Mouse (Mus musculus) layer of hippocampus, adult 18-20 months (tissue): Measurements from ENCODE around the gene Zcchc2. TPM values are rescaled to one million over a fixed set of nuclear protein-coding genes. Genes with fewer than 3 reads are reported as not detected.

Source experiments
- DNase-seq, 2 experiments: peaks; one replicate each; pipeline ENCODE4 v3.0.0; 2022; ENCODE audit warnings: low spot score in 2 of 2
- total RNA-seq, 2 experiments: library from RNA; stranded (reverse); gene quantifications; 2 replicates each; pipeline ENCODE4 v1.2.3; 2021

The Zcchc2 gene
- total RNA-seq, 2 experiments from 2014 or later, result 19.7 to 22.6 TPM

DNA sequence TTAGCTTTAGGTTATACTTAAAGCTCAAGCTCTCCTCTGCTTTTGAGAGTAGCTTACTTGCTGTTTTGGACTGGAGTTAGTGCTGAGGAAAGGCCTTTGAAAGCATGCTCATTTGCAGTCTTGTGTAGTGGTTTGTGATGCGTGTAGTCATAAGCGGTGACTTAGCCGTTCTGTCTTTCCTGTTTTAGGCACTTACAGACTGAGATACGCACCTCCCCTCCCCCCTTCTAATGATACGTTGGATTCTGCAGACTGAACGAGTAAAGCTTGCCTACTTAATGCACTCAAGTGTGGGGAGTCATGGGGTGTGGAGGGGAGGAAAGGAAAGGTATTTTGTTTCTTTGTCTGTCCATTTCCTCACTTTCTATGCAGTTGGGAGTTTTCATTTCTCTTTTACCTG lies 41.7 kb downstream of the Zcchc2 start:
- DNase-seq, result no peak

DNA sequence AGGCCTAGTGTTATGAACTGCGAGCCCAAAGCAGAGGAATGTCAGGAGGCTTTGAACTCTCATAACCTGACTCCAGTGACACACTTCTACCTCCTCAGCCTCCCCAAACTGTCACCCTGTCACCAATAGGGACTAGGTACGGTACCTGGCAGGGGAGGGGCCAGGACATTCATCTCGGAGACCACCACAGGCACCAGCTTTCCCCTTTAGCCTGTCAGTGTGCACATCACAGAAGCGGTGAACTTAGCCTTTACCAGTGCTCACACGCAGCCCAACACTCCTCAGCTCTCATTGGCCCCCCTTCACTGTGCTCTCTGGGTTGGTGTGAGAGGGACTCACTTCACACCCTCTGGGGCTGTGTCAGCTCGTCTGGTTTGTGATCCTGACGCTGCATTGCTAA lies 44.6 kb downstream of the Zcchc2 start:
- DNase-seq, result no peak

DNA sequence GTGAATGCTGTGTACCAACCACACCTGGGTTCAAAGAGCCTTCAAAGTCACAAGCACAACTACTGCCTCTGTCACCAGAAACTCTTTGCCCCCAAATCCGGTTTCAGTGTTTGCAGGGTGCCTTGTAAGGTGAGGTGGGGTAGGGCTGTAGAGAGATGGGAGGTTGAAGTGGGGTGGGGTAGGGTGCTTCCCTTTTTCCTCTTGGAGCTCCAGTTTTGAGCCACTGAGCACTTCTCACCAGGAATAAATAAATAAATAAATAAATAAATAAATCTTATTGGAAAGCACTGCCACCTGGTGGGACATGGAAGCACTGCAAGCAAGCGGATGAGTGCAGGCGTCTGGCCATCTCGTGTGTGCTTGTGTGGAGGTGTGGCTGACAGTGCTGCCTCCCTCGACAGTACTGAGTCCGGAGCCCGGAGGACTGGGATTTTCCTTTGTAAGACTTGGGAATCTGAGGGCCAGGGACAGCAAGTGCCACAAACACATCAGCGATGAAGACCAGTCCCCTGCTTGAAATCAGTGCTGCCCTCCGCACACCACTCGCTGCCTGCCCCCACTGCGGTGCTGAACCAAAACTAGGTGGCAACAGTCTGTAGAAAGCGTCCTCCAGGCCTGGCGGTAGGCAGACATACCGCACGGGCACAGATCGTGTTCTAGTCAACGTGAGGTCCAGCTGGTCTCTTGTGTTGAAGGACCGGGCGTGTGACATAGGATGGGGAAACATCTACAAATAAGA lies 46.8 kb downstream of the Zcchc2 start:
- peak; percentile 66 to 86 for DNase-seq

DNA sequence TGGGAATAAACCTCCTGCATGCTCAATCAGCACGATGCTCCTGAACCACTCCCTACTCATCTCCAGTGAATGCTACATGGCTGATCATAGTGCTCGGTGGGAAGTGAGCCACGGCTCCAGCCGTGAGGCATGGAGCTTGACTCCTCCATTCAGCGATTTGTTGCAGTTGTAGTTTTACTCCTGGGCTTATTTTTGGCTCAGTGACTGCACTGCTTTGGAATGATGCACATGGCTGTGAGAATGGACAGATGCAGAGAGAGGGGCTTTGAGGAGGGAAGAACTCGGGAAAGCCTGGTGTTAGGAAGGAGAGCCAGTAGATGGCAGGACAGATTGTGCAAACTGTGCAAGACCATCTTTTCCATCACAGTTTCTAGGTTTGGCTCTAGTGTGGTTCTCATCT lies 49.1 kb downstream of the Zcchc2 start:
- DNase-seq, result peak in 1 of 2 experiments; percentile 29

DNA sequence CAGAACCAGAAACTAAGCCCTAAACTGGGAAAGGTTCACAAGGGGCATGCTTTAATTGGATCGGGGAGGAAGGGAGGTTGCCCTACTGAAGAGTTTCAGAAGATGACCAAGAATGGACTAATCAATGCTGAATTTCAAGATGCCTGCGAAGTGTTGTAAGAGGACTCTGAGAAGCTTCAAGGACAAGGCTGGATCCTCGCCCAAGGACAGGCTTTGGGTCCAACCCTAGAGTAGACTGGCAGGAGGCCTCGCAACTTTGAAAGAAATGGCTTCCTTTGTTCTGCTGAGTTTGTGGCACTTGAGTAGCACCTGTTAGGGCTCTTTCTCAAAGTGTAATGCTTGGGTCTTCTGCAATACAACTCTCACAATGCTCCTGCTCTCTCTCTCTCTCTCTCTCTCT lies 50.1 kb downstream of the Zcchc2 start:
- no peak for DNase-seq

DNA sequence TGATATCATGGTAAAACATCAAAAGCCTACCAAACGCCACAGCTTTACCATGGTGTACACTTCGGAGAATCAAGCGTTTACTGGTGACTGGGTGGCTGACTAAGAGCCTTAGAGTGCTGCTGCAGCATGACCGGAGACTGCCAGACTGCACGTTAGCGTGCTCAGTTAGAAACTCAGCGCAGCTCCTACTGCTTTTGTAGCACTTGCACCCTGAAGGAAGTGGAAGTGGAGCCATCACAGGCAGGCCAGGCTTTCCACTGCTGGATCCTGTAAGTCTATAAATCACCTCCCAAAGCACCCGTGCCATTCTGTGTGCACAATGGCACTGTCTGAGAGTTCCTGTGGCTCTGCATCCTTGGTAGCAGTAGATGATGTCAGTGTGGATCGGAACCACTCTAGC lies 52.0 kb downstream of the Zcchc2 start:
- no peak for DNase-seq

DNA sequence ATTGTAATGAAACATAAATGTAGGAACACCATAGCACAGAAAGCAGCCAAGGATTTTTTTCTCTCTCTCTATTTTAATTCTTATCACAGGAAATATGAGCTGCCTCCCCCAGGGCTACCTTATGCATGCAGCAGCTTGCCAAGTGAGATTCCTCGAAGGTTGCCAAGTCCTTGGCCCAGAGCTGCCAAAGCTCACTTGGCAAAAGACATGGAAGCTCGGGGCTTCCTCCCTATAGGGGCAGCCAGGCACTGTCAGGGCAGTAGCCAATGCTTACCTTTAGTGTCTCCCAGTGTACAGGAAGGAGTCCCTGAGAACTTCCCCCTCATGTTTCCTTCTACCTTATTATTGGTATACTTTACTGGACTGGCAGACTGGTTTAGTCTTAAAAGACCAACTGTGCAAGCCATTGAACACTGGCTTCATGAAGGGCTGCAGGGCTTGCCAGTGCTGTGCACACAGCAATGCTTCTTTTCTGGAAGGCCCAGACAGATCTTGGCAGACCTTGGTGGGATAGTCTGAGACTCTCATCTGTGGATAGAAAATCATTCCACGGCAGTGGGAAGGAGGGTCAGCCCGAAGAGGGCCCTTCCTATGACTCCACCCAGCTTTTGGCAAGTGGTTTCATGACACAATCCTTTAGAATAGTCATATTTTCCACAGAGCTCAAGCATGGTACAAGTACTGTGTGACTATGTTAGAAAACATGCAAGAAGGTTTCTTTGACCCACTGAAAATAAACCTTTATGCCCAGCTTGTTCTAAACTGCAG lies 53.0 kb downstream of the Zcchc2 start:
- no peak for DNase-seq

DNA sequence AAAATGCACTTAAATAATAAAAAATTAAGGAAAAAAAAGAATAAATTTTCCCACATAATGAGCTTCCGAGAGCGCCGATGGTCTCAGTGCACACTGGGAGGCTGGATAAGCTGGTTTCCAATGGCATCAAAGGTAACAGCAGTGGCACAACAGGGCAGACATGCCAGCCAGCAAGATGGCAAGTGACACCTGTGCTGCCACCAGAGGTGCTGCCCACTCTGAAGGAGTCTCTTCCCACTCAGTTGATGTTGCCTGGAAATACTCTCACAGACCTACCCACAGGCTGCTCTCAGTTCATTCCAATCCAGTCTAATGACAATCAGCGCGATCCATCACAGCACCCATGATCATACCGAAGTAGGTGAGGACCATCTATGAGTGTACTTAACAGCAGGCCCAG lies 58.8 kb downstream of the Zcchc2 start:
- DNase-seq, result no peak

DNA sequence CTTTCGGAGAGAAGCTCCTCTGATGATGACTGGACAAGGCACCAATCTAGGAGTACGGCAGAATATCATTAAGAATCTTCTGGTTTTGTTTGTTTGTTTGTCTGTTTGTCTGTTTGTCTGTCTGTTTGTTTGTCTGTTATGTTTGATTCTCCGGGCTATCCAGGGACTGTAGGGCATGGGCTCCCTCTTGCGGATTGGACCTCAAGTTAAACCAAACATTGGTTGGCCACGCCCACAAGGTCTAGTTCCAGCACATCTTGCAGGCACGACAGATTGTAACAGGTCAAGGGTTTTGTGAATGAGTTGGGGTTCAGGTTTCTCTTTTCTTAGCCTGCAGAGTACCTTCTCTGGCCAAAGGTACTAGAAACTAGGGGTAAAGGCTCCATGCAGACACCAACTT lies 64.8 kb downstream of the Zcchc2 start:
- DNase-seq, result no peak

DNA sequence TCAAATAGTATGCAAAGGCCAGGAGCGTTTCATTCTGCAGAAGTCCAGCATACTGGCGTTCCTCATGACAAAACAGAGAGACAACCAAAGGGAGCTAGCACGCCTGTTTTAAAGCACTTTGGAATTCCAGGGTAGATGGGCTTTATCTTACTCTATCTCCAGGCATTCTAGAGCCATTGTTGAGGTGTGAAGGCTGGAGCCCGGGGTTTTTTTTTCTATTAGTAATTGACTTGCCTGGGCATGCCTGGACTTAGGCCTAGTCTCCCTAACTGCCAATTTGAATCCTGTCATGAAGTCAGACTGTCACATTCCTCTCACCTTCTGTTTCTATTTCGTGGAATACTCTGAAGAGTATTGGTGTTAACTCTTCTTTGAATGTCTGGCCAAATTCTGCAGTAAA lies 68.1 kb downstream of the Zcchc2 start:
- DNase-seq, result no peak

DNA sequence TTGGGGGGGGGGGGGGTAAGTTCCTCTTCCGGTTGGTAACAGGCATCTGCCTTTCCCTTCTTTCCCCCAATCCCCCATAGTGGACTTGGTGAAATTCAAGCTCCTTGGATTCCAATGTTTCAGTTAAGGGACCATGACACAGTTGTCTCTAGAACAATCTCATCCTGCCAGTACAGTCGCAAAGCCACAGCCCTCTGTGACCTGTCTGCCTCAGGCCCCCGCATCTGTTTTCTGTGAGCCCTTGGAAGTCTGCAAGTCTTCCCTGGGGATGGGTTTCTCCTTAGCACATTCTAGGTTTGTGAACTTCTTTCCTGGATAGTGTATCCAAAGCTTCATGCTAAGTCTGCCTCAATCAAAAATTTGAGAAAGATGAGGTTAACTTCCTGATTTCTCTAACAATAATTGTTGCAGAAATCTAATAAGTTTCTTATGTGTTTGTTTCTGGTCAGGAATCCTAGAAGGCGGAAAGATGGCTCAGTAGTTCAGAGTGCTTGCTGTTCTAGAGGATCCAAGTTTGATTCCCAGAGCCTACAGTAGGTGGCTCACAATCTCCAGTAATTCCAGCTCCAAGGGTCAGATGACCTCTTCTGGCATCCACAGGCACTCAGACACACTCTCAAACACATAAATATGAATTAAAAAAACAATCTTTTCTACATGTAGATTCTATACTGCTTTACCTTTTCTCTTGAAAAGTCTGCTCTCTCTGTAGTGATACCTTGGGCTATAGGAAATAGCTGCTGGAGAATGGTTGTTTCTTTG lies 69.5 kb downstream of the Zcchc2 start:
- DNase-seq, result no peak

DNA sequence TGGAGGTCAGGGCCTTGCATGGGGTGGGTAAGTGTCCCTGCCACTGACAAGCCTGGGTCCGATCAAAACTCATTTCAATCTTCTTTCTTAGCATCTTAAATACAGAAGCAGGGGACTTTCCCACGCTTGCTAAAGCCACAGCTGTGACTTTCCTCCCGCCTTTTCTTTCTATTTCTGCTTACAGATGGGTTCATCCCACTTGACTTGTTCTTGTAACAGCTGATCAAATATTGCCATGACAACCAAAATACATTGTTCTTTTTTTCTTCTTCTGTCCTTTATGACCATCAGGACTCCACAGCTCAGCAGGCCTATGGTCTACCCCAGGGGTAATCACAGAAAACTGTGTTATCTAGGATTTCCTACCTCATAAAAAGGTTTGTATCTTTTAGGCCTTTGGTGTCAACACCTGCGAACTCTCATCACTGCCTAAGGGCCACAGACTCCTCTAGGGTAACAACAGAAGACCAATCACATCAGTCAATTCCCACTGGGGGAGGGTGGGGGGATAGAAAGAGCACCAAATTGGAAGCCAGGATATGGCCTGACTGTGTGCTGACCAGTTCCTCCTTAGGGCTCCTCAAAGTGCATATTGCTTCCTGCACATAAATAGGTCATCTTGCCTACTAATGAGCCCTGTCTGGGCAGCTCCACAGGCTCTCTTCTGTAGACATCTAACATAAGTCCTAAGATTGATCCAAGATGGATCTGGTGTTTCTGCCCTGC lies 71.1 kb downstream of the Zcchc2 start:
- DNase-seq, result no peak

DNA sequence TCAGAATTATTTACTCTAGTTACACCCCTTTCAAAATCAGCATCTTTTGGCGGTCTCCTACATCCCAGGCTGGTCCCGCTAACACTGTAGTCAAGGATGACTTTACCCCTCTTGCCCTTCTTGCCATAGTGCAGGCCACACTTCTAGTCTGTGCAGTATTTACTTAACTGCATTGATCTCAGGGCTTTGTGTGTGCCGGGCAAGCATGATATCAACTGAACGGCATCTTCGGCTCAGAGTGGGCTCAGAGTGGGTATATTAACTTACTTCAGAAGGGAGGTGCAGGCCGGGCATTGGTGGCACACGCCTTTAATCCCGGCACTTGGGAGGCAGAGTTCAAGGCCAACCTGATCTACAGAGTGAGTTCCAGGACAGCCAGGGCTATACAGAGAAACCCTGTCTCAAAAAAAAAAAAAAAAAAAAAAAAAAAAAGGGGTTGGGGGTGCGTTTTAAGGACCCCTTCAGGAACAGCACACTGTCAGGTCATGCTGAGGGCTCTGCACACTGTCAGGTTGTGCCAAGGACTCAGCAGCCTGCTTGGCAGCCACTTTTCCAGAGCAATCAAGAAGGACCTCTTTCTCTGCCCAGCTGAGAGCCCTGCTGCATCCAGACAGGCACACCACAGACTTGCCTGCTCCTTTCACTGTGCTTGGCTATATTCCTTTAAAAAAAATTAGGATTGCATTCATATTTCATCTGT lies 72.8 kb downstream of the Zcchc2 start:
- DNase-seq, result no peak

DNA sequence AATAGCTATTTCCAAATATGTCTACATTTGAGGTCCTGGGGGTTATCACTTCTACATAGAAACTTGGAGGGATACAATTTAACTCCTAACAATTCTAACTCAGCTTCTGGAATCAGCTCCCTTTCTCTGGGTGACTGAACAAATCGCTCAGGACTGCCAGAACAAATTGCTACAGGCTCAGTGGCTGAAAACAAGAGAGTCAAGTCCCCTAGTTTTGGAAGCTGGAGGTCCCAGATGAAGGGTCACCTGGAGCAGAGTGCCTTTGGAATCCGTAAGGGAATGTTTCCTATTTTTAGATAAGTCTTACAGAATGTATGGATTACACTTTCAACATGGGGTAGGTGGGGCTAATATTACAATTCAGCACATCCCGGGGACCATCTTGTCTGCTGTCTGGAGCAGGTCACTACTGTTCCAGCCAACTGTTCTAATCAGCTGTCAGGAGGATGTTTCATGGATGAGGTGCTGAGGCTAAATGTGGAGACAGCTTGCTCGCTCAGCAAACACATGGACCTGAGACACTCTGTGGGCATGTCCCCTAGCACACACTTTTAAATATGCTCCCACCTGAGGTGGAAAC lies 73.5 kb downstream of the Zcchc2 start:
- DNase-seq, result no peak

DNA sequence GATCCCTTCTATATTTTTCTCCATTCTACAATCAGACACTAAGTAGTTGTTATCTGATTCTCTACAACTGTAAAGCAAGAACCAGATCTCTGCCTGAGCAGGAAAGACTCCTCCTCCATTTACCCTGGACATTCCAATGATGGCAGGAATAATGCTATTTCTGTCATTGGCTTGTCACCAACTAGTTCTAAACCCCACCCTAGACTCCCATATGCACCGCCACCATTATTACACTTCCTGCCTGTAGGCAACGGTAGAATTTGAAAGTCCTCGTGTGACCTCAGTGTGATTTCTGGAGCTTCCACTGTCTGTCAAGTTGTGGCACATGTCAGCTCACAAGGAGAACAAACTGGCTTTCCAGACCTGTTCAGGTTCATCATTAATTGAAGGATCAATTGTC lies 74.1 kb downstream of the Zcchc2 start:
- DNase-seq, result no peak

DNA sequence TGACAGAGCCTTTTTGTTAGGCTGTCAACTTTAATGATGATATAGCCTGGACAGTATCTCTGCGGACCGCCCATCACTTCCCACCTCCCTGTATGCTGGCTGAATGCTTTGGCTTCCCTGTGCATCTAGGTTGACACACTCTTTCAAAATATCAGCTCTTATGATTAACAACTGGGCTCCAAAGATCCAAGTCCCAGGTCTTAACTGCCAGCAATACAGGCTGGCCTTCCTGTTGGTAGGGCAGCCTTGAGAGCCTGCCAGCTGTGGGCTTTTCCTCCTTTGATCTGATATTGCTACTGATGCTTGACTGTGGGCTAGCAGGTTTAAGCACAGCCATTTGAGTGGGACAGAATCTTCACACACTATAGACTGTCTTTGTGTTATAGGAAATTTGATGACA lies 74.5 kb downstream of the Zcchc2 start:
- DNase-seq, result no peak

DNA sequence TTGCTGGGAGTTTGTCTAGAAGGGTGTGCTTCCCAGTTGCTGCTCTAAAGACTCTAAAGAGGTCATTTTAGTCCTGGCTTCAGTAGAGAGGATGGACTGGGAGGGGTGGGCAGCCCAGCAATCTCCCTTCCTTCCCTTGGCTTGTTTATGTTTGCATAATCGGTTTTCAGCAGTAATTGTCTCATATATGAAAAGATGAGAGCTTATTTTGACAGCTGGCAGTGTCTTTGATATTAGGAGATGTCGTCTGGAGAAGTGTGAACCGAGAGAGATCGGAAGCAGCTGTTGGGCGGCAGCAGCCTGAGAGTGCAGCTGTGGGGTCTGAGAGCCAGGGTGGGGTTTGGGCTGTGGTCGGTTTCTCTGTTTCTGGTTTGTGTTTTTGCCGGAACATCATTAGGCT lies 75.5 kb downstream of the Zcchc2 start:
- no peak for DNase-seq

DNA sequence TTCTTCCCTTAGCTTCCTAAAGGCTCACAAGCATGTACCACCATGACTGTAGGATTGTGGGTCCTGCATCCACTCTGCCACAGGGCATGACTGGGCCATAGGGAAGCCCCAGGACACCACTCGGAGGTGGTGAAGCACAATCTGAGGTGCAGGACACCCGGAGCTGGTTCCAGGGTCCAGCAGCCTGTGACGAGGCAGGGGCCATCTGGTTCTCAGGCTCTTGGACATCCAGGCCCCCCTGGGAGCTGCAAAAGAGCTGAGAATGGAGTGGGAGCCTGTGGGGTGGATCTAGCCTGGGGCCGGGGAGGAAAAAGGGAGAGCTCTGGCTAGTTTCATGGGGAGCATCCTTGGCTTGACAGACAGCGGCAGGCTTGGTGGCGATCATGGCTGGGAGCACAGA lies 77.1 kb downstream of the Zcchc2 start:
- no peak for DNase-seq

DNA sequence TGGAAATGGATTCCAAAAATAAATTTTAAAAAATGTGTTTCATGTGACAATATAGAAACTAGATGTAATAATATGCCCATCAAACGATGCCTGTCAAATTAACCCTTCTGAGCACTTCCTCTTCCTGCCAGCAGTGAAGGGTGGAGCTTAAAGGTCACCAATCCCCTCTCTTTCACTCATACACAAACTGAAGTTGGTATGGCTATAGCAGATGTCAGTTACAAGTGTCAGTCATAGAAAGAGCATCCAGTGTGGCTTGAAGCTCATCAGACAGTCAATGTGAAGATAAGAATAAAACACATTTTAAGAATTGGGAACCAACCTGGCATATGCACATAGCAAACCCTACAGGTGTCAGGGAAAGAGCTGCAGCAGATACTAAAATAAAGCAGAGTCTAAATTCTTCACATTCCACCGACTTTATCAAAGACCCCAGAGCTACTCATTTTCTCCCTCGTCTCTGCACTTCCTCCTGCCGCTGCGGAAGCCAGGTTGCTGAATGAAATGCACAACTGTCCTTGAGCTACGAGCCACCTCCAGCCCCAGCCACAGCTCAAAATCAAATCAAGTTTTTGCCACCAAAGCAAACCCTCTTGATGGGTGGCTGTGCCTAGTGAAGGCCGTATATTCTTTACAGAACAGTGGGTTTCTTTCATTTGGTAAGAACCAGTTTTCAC lies 79.8 kb downstream of the Zcchc2 start:
- DNase-seq, result no peak

DNA sequence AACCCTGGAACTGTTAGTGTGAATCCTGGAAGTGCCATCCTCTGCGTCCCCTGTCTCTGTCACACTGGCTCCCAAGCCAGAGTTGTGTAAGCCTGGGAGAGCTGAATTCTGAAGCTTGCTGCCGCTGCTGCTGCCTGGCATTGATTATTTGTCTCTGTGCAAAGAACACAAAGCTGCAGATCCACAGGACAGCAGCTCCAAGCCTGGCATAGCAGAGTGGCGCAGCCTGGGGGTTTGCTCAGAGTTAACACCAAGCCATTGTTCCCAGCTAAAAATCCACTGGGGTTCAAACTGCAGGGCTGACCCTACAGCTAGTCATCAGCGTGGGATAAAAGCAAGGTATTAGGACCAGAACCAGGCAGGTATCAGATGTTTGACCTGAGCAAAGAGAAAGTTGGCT lies 80.6 kb downstream of the Zcchc2 start:
- peak in 1 of 2 experiments; percentile 33 for DNase-seq
